Mouse (Mus musculus) right cerebral cortex, postnatal 25 days (tissue): ENCODE data around the gene Slc35g1.
"Not testable (repeated sequence)": the region's sequence is repeated elsewhere in the genome, so short reads cannot be mapped to it uniquely, and the experiment has no call there.

Experiments used
- DNase-seq: peaks from one replicate; pipeline ENCODE4 v3.0.0; 2022

Gene Slc35g1

GRCm38 (mm10) chr19:38395701-38396632, at the start of gene Slc35g1:
Slc35g1 (plus strand) TSS chr19:38395980.
- DNase-seq = peak; percentile 73

GRCm38 (mm10) chr19:38348271-38349012, 47.3 kb upstream of the Slc35g1 start:
- DNase-seq = no peak

- DNase-seq = no peak
Observed at GRCm38 (mm10) chr19:38349013-38349341, 46.8 kb upstream of the Slc35g1 start.

GRCm38 (mm10) chr19:38351202-38351601, 44.6 kb upstream of the Slc35g1 start:
- DNase-seq = no peak

- no peak for DNase-seq
Observed at GRCm38 (mm10) chr19:38351728-38352127, 44.1 kb upstream of the Slc35g1 start.

GRCm38 (mm10) chr19:38352495-38353130, 43.2 kb upstream of the Slc35g1 start:
- peak; percentile 10 for DNase-seq

- DNase-seq = no peak
Observed at GRCm38 (mm10) chr19:38354279-38354678, 41.5 kb upstream of the Slc35g1 start.

- DNase-seq = no peak
Observed at GRCm38 (mm10) chr19:38354819-38355360, 40.9 kb upstream of the Slc35g1 start.

GRCm38 (mm10) chr19:38356211-38356828, 39.5 kb upstream of the Slc35g1 start:
- no peak for DNase-seq

- no peak for DNase-seq
Observed at GRCm38 (mm10) chr19:38357956-38358623, 37.7 kb upstream of the Slc35g1 start.

GRCm38 (mm10) chr19:38359287-38359686, 36.5 kb upstream of the Slc35g1 start:
- DNase-seq = no peak

GRCm38 (mm10) chr19:38361850-38362249, 33.9 kb upstream of the Slc35g1 start:
- no peak for DNase-seq

GRCm38 (mm10) chr19:38363358-38363757, 32.4 kb upstream of the Slc35g1 start:
- DNase-seq = no peak

- DNase-seq = no peak
Observed at GRCm38 (mm10) chr19:38363879-38364659, 31.7 kb upstream of the Slc35g1 start.

GRCm38 (mm10) chr19:38364939-38365614, 30.7 kb upstream of the Slc35g1 start:
- no peak for DNase-seq

- no peak for DNase-seq
Observed at GRCm38 (mm10) chr19:38372460-38373102, 23.2 kb upstream of the Slc35g1 start.

- no peak for DNase-seq
Observed at GRCm38 (mm10) chr19:38373371-38373770, 22.4 kb upstream of the Slc35g1 start.

- no peak for DNase-seq
Observed at GRCm38 (mm10) chr19:38383769-38384168, 12.0 kb upstream of the Slc35g1 start.

GRCm38 (mm10) chr19:38387021-38387420, 8.8 kb upstream of the Slc35g1 start:
- not testable (repeated sequence) for DNase-seq

- DNase-seq = no peak
Observed at GRCm38 (mm10) chr19:38387835-38388234, 7.9 kb upstream of the Slc35g1 start.
